Mouse (Mus musculus) telencephalon, adult 2 months (tissue): Measurements from ENCODE around the gene Cdca5.

Source experiments
- DNase-seq: peaks from one replicate; pipeline ENCODE4 v3.0.0-alpha.2; 2011; ENCODE audit warnings: low read depth, low spot score

Cdca5 gene

DNA sequence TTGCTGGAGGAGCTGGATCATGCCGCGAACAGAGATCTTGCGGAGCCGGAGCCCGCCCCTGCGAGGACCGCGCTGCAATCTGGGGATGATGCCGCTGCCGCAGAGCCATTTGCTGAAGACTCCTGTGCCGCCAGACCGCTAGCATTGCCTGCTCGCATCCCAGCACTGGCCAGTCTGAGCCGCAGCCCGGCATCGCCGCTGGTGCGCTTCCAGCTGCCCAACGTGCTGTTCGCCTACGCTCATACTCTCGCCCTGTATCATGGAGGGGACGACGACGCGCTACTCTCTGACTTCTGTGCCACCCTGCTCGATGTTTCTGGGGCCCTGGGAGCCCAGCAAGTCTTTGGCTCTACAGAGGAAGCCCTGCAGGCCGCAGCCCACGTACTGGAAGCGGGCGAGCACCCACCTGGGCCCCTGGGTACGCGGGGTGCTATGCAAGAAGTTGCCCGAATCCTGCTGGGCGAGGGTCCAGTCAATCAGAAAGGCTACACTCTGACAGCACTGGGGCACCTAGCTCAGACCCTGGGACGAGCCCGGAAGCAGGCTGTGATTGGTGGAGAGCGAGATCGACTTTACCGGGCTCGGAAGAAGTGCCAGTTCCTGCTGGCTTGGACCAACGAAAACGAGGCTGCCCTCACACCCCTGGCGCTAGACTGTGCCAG is 23.0 kb upstream of the Cdca5 start:
- no peak for DNase-seq

- no peak for DNase-seq
Measured at GRCm38 (mm10) chr19:6062418-6062817, 22.4 kb upstream of the Cdca5 start.

GRCm38 (mm10) chr19:6063081-6063480 is 21.7 kb upstream of the Cdca5 start:
- no peak for DNase-seq

- DNase-seq = no peak
Measured at GRCm38 (mm10) chr19:6066571-6066970, 18.2 kb upstream of the Cdca5 start.

DNA sequence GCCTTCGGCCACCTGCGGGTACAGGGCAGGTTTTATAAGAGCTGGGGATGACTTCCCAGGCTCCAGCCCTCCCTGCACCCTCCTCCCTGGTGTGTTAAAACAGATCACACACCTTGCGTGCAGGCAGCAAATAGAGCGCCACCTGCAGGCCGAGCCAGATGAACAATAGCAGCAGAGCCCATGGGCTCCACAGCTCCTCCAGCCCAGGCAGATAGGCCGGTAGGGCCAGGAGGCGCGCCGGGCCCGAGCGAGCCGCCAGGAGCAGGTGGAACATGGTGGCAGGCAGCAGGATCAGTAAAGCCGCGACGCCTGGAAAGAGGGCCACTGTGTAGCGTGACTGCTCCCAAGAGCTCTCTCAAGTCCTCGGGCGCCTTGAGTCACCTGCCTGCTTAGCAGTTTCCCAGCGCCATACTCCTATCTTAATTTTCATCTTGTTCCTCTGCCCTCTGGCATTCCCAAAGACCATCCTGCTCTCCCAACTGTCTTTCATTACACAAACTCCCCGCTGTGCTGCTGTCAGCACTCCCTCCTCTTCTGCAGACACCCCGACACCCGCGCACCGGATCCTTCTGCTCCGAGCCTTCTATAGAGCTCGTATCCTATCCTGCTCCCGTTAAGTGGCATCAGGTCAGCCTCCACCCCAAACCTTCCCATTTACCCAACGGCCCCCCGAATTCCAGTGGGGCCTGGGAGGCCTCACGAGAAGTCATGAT is 17.6 kb upstream of the Cdca5 start:
- DNase-seq = peak; percentile 64

DNA sequence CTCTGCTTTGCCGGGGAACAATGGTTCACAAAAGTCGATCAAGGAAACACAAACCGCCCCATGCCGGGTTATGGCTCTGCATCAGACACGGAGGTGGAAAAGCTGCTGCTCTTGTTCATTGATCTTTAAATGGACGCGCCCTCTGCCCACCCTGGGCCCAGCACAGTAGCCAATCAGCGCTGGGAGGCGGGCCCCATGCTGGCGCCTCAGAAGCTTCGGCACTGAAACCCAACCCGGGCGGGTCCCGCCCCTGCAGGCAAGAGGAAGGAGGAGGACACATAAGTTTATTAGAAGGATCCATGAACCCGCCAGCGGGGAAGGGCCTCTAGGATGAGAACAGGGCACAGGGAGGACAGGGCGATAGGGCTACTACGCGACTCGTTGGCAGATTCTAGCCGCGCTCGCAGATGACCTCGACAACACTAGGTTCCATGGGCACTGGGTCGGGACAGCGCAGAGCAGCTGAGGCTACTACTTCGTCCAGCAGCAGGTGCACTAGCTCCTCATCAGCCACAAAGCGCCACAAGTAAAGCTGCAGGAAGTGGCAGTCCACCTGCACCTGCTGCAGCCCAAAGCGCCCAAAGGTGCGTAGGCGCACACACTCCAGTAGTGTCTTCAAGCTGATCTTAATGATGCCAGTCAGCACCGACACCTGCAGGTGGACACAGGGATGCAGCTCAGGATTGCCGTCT is 16.9 kb upstream of the Cdca5 start, which contains the start of gene Tm7sf2:
Gene Tm7sf2, minus strand, starts transcription at position 650 of the 692 bp plus-strand sequence.
- peak; percentile 72 for DNase-seq

- no peak for DNase-seq
Measured at GRCm38 (mm10) chr19:6068951-6069350, 15.8 kb upstream of the Cdca5 start.

DNA sequence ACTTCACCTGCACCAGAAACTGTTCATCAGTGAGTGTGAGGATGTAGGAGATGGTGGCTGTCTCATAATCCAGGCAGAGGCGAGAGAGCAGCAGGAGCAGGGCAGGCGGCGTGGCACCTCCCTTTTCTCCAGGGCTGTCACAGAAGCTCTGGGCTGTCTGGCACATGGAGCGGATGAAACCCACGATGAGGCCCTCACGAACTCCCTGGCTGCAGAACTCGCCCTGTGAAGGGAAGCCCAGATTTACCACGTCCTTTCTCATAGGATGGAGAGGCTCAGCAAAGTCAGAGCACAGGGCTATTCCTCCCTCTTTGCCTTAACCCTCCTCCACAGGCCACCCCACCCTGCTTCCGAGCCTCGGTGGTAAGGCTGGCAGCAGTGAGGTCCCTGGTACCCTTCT is 14.9 kb upstream of the Cdca5 start:
- DNase-seq = no peak

- DNase-seq = no peak
Measured at GRCm38 (mm10) chr19:6070571-6071250, 14.1 kb upstream of the Cdca5 start.

GRCm38 (mm10) chr19:6071261-6071660 is 13.5 kb upstream of the Cdca5 start:
- DNase-seq = no peak

DNA sequence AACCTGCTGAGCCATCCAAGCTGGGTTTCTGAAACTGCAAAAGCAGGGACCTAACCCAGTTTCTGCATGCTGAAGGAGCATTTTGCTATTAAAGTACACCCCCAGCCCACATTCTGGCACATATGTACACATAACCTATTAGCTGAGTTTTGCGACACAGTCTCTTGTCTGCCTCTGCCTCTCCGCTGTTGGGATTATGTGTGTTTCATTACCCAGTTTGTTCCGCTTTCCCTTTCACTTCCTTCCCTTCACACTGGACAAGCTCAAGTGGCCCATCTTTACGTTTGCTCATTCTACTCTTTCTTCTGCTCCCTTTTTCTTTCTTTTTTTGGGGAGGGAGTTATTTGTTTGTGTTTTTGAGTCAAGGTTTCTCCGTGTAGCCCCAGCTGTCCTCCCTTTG is 10.9 kb upstream of the Cdca5 start:
- no peak for DNase-seq

DNA sequence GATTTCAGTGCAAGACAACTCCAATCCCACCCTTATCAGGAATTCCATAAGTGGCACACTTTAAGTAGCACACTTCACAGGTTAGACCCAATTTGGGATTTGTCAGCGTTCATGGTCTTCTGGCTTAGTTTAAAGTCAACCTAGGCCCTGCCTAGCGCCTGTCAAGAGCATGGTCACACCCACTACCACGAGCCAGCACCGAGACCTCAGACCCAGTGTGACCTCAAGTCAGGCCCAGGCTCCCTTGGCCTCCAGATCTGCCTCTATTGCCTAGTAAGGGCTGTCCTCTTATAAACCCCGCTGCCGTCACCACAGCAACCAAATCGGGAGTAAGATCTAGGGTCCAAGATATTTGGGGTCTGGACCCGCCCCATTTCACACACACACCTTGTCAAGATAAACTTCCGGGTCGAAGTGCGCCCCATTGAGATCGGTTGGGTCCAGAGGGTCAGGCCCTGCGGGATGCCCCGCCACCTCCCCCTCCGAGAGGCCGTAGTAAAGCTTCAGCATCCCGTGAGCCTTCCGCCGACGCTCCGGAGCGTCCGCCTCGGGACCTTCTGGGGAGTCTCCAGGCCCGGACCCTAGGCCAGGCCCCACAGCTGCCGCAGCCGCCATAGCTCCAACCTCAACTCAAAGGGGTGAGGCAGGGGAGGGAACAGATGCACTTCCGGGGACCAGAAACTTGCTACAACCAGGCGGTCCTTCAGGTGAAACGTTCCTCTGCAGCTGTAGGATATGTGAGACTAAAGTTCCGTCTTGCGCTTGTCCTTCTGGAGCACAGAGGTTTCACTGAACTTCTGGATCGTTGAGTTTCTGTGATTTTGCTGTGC is 8.0 kb upstream of the Cdca5 start, which contains the start of gene Vps51:
Gene Vps51, minus strand, starts transcription at position 668 of the 830 bp plus-strand sequence.
- DNase-seq = peak; percentile 97

- DNase-seq = no peak
Measured at GRCm38 (mm10) chr19:6079983-6080480, 4.8 kb upstream of the Cdca5 start, which contains the start of gene Tmem262. Gene Tmem262, plus strand, starts transcription at chr19:6080033.

- no peak for DNase-seq
Measured at GRCm38 (mm10) chr19:6082156-6082555, 2.6 kb upstream of the Cdca5 start, which contains the start of gene Gm28374. Gene Gm28374, minus strand, starts transcription at chr19:6082256.

GRCm38 (mm10) chr19:6085417-6085879 is 665 bp downstream of the Cdca5 start:
- DNase-seq = no peak

DNA sequence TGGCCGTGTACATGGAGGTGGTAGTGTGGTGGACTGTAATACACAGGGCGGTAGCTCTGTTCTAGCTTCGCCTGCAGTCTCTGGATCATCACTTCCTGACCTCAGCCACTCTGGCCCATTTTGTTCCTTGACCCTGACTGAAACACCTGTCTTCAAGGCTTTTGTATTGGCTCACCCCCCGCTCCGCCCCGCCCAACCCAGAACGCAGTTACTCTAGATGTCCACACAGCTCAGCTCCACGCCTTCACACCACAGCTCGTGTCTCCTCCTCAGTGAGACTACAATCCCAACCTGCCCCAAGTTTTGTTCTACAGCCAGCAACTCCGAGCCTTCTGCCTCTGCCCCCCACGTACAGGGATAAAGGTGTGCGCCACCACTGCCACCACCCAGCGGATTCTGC is 4.1 kb downstream of the Cdca5 start:
- no peak for DNase-seq

- DNase-seq = no peak
Measured at GRCm38 (mm10) chr19:6094119-6094518, 9.3 kb downstream of the Cdca5 start, which contains the start of gene AC131692.1. Gene AC131692.1, plus strand, starts transcription at chr19:6094419.

- no peak for DNase-seq
Measured at GRCm38 (mm10) chr19:6097847-6098246, 13.1 kb downstream of the Cdca5 start.

- DNase-seq = no peak
Measured at GRCm38 (mm10) chr19:6101186-6101585, 16.4 kb downstream of the Cdca5 start.

- no peak for DNase-seq
Measured at GRCm38 (mm10) chr19:6102169-6102853, 17.5 kb downstream of the Cdca5 start.
